Mouse (Mus musculus): Measurements from ENCODE around the gene Homer2.

Gene Homer2

DNA sequence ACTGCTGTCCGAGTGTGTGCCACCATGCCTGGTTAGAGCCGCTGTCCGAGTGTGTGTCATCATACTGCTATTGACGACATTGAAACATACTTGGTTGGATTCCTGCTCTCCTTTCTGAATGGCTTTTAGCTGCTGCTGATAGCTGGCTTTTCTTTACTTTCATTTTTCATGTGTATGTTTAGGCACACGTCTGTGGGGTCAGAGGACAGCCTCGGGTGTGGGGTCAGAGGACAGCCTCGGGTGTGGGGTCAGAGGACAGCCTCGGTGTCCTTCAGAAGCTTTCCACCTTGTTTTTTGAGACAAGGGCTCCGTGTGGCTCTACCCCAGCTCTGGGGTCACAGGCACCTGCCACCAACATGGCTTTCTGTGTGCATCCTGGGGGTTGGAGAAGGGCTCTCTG lies 114.6 kb downstream of the Homer2 start:
- no peak for DNase-seq (ENCODE audit: low read depth, low spot score)

- DNase-seq (ENCODE audit: low read depth, low spot score), result no peak
These were observed 120.1 kb downstream of the Homer2 start for GRCm38 (mm10) chr7:81587238-81587637.

DNA sequence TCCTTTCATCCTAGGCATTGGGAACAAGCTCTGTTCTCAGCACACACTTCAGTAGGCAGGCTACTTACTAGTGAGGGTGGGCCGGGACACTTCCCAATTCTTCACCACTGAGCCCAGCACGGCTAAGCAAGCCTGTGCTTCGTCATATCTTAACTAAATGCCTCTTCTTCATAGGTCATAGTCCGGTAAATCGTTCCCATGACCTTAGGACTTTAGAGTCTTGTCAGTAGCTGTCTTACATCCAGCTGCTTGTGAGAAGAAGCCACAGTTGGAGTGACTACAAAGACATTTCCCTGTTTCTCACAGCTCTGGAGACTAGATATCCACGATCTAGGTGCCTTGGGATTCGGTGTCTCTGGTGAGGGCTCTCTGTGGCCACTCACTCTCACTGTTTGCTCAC lies 122.0 kb downstream of the Homer2 start:
- DNase-seq (ENCODE audit: low read depth, low spot score), result no peak

DNA sequence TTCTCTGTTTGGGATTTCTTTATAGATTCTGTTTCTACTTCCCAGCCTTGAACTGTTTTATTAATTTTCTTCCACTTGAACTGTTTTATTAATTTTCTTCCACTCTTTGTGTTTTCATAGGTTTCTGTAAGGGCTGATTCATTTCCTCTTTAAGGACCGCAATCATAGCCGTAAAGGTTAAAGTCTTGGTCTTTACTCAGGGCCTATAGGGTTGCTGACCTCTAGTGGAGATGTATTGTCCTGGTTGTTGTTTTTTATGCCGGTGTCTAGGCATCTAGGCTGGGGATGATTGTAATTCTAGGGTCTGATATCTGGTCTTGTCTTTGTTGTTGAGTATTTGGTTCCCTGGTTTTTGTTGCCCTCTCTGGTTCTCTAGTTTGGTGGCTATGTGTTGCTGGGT lies 123.8 kb downstream of the Homer2 start:
- no peak for DNase-seq (ENCODE audit: low read depth, low spot score)

- no peak for DNase-seq (ENCODE audit: low read depth, low spot score)
These were observed 128.0 kb downstream of the Homer2 start for GRCm38 (mm10) chr7:81579312-81579711.

DNA sequence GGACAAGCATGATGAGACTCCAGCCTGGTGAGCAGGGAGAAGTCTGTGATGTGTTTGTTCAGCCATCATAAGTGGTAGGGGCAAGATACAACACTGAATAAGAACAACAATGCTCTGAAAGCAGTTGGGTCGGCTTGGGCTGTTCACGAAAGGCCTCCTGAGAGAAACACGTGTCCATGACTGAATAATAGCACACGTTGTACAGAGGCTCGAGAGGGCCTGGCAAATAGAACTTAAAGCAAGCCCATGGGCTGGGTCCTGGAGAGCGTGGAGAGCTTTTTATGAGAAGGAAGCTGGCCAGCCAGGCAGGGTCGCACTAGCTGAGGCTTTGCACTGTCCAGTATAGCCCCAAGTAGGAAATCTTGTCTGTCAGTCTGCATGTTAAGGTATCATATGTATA lies 128.9 kb downstream of the Homer2 start:
- no peak for DNase-seq (ENCODE audit: low read depth, low spot score)

DNA sequence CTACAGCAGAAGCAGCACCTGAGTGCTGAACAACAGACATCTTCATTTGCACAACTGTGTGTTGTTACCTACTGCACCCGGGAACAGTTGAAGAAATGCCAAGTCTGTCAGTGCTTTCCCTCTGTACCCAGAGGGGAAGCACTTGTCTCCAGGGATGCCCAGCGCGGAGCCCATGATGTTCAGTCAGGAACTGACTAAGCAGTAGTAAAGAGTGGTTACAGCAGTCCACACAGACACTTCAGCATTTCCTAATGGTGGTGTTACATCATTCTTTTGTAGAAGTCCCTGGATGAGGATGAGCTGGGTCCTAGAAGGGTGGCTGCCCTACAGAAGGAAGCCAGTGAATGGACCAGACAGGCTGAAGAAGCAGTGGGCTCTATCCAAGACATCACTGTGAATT lies 129.5 kb downstream of the Homer2 start:
- DNase-seq (ENCODE audit: low read depth, low spot score), result no peak

GRCm38 (mm10) chr7:81575606-81576005 lies 131.7 kb downstream of the Homer2 start:
- DNase-seq (ENCODE audit: low read depth, low spot score), result no peak

DNA sequence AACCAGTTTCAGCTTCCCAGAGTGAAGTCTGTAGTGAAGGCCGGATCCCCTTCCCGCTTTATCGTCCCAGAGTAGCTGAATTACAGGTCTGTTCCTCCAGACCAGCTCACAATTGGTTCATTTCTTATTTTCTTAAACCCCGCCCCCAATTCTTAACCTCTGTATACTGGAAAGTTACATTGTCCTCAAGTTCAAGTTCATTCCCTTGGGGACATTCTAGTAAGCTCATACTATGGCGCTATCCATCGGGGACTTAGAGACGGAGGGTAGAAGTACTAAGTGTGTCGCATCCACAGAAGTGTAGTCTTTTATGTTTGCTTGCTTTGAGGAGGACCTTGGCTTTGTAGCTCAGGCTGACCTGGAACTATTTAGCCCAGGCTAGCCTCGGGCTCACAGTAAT lies 133.5 kb downstream of the Homer2 start:
- DNase-seq (ENCODE audit: low read depth, low spot score), result no peak

- DNase-seq (ENCODE audit: low read depth, low spot score), result no peak
These were observed 133.9 kb downstream of the Homer2 start for GRCm38 (mm10) chr7:81573397-81573796.

DNA sequence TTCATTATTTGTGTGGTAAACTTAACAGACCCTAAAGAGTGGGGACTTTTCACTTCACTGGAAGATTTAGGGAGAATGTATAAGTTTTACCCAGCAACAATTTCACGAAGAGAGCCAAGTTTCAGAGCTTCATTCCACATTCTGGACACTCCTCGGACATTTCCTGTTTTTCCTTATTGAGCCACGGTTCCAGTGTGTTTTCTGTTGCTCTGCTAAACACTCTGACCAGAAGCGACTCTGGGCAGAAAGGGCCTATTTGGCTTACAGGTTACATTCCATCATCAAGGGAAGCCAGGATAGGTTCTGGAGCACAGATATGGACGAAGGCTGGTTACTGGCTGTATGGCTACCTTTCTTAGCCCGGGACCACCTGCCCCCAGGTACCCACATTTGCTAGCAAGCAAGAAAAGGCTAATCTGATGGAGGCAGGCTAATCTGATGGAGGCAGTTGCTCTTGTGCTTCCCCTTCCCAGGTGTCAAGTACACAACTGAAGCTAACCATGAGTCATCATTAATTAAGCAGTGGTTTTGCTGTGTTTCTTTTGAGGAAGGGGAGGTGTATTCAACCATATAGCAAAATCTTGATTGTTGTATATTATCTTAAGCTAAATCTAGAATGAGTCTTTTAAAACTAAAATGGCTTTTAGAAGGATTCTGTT lies 134.6 kb downstream of the Homer2 start:
- no peak for DNase-seq (ENCODE audit: low read depth, low spot score)

DNA sequence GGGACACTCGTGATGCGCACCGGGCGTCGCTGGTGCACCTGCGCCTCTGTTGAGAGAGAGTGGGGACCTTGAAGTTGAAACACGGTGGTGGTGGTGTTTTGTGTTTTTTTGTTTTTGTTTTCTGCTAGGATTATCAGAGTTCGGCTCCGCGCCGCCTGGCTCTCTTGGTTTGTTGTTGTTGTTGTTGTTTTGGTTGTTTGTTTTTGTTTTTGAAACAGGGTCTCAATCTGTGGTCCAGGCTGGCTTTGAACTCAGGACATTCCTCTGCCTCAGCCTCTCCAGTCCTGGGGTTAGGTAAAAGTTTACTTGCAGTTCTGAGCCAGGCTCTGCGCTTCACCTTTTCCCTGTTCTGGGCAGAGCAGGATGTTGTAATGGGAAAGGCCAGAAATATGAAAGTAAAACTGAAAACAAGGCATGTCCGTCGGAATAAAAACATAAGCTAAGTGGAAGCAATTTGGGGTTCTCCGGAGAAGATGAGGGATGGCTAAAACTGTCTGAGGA lies 135.3 kb downstream of the Homer2 start:
- no peak for DNase-seq (ENCODE audit: low read depth, low spot score)

DNA sequence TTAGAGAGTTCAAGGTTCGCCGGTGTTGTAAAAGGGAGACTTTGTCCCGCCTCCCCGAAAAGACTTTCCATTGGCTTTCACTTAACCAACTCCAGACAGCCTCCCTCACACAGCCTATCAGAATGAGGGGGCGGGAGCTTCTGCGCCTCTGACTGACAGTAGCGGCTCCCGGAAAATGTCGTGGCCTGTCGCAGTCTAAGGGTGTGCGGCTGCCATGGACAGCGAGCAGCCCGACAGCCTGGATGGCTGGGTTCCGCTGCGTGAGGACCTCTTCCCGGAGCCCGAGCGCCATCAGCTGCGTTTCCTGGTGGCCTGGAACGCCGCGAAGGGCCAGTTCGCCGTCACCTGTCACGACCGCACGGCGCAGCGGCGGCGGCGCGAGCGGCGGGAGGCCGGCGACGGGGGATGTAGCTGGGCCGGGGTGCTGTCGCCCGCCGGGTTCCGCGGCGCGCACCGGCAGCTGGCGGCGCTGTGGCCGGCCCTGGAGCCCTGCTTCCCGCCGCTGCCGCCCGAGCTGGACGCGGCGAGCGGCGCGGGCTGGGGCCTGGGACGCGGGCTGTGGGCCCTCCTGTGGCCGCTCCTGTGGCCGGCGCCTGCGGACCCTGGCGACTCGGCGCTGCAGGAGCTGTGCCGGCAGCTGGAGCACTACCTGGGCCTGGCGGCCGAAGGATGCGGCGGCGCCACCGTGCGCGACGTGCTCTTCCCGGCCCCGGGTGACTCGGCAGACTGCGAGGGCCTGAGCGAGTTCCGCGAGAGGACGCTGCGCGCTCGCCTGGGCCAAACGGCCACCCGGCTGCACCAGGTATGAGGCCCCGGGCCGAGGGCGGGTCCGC lies 136.0 kb downstream of the Homer2 start, which contains the start of gene Whamm:
TSS of gene Whamm (plus strand) at position 159 of the 833 bp plus-strand sequence.
- peak; percentile 87 for DNase-seq (ENCODE audit: low read depth, low spot score)

DNA sequence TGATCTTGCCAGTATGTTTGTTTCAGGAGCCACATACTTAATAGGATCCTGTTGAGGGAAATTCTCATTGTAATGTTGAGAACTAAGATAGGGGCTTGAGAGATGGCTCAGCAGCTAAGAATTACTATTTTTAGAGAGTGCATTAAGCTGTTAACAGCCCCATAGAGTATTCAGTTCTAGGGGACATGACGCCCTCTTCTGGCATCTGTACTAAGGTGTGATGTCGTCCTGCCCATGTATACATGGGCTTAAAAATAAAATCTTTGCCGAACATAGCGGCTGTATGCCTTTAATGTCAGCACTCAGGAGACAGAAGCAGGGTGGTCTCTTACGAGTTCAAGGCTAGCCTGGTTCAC lies 136.6 kb downstream of the Homer2 start:
- peak; percentile 22 for DNase-seq (ENCODE audit: low read depth, low spot score)

- no peak for DNase-seq (ENCODE audit: low read depth, low spot score)
These were observed 137.1 kb downstream of the Homer2 start for GRCm38 (mm10) chr7:81570271-81570670.

DNA sequence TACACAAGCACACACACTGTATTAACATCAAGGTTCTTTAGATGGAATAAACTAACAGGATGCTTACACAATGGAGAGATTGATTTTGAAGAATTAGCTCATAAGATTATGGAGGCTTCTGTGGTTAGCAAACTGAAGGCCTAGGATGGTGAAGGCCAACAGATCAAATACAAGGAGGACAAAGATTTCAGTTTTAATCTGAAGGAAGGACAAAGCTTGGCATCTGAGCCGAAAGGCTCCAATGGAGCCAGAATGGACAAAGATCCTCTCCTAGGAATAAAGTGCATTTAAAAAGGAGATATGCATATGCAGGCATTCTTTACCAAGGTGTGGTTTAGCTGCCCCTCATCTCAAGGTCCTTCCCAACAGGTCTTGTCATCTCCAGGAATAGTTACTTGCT lies 137.5 kb downstream of the Homer2 start:
- no peak for DNase-seq (ENCODE audit: low read depth, low spot score)

GRCm38 (mm10) chr7:81567396-81567795 lies 139.9 kb downstream of the Homer2 start:
- DNase-seq (ENCODE audit: low read depth, low spot score), result no peak

- DNase-seq (ENCODE audit: low read depth, low spot score), result no peak
These were observed 140.4 kb downstream of the Homer2 start, which contains the start of gene Fsd2 for GRCm38 (mm10) chr7:81566892-81567291. Gene Fsd2, minus strand, starts transcription at chr7:81566944.

DNA sequence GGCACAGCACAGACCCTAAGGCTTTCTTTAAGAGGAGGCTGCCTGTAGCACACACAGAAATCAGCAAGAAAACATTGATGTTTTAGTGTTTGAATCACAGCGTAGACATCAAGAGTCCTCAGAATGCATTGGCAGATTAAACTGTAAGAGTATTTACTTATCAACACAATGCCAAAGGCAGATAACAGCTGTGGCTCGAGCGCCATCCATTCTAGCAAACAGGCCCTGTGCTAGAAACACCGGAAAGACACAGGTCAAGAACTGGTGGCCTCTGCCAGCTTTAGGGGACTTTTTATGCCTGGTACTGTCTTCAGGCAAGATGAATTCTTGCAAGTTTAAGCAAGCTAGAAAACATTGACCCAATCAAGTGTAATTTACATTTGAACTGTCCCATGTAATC lies 141.0 kb downstream of the Homer2 start:
- DNase-seq (ENCODE audit: low read depth, low spot score), result no peak

- DNase-seq (ENCODE audit: low read depth, low spot score), result no peak
These were observed 141.8 kb downstream of the Homer2 start for GRCm38 (mm10) chr7:81565381-81566055.

DNA sequence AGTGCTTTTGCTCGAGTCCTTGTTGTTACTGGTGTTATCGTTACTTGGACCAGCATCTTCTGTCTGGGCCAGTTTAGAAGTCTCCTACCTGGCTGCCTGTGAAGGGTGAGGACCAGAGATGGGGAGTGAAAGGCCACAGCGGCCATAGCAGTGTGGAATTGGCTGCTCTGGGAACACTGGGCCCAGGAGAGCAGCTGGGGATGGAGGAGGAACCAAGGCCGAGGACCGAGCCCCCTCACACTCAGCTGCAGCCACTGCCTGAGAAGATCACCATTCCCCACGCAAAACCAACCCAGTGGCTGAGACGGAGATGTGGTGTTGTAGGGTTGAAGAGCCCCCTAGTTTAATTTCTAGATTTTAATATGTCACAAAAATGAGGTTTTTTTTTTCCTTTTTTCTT lies 142.6 kb downstream of the Homer2 start:
- DNase-seq (ENCODE audit: low read depth, low spot score), result no peak

- DNase-seq (ENCODE audit: low read depth, low spot score), result no peak
These were observed 143.8 kb downstream of the Homer2 start for GRCm38 (mm10) chr7:81563506-81564015.
